Mouse (Mus musculus): ENCODE measurements around the gene Trex1. TPM values are rescaled to one million over a fixed set of nuclear protein-coding genes. Genes with fewer than 3 reads are reported as not detected.

Trex1 gene
- polyA plus RNA-seq, 3 experiments from 2014 or later: 42.7 to 50.3 (median 49.9) TPM

DNA sequence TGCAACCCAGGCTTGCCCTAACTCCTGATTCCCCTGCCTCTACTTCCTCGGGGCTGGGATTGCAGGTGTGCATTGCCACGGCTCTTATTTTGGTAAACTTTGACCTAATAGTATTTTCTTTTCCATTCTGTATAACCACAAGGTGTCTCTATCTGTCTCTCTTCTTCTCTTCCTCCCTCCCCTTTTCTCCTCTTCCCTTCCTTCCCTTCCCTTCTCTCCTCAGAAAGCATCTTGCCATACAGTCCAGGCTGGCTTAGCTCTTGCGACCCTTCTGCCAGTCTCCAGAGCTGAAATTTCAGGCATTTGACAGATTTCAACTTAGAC is 8.9 kb downstream of the Trex1 start:
- ATAC-seq: no peak

DNA sequence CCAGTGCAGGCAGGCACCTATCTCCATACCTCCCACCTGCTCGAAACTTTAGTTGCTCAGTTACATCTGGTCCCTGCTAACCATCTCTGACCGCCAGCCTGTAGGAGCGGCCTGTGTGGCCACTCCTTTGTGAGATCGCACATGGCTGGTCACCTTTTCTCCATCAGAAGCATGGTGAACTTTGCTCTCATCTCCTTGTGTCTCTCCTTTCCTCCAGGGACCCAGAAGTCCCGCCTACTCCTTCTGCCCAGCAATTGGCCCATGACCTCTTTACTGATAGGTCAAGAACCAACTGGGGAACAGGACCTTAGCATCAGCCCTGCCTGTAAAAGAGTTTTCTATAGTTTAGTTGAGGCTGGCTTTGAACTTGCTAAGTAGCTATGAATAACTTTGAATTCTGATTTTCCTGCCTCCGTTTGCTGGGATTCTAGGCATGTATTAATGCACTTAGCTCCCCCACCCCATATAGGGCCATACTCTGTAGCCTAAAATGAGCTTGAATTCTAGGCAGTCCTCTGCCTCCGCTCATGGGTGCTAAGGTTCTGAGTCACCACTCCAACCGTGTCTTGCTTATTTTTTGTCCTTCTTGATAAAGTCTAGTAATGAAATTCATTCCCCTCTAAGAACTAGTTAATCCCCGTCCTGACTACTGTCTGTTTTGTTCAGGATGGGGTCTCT is 9.4 kb downstream of the Trex1 start:
- no peak for ATAC-seq

DNA sequence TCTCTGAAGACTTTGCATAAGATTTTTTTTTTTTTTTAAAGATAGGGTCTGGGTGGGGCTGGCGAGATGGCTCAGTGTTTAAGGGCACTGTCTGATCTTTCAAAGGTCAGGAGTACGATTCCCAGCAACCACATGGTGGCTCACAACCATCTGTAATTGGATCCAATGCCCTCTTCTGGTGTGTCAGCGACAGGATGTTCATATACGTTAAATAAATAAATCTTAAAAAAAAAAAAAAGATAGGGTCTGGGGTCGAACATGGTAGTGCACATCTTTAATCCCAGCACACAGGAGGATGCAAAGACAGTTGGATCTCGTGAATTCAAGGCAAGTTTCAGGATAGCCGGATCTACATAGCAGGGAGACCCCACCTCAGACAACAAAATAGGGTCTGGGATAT is 10.2 kb downstream of the Trex1 start:
- no peak for ATAC-seq

DNA sequence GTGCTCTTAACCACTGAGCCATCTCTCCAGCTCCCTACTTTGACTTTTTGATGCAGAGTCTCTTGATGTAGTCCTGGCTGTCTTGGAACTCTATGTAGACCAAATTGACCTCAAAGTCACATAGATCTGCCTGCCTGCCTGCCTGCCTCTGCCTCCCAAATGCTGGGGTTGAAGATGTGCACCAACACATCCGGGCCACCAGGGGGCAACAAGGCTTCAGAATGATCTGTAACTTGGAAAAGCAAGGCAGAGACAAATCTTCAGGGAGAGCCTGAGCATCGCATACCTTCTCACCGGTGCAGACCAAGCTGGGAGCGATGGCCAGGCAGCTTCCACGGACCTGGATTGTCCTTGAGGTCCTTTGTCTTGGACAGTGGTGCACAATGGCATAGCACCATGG is 13.2 kb downstream of the Trex1 start:
- ATAC-seq: peak; percentile 49

- no peak for ATAC-seq
Measured at GRCm38 (mm10) chr9:109041351-109041750, 18.2 kb downstream of the Trex1 start.

GRCm38 (mm10) chr9:109040906-109041305 is 18.6 kb downstream of the Trex1 start:
- ATAC-seq: no peak

- no peak for ATAC-seq
Measured at GRCm38 (mm10) chr9:109040216-109040615, 19.3 kb downstream of the Trex1 start.

DNA sequence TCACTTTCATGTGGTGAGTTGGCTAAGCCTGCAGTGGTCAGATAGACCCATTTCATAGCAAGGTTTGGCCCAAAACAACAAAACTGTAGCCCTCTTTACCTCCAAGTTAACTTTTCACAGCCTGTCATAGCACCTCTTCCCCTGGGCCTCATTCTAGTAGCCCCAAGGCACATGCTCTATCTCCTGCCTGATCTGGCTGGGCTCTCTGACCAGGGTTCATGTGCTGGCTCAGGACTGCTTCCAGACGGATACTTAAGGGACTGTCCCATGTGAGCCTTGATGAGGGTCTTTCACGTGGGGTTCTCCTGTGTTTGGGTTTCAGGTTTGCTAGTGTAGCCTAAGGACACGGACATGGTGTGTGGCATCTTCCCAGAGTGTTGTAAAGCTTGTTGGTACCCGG is 19.9 kb downstream of the Trex1 start:
- no peak for ATAC-seq

GRCm38 (mm10) chr9:109038901-109039364 is 20.6 kb downstream of the Trex1 start:
- peak; percentile 21 for ATAC-seq

DNA sequence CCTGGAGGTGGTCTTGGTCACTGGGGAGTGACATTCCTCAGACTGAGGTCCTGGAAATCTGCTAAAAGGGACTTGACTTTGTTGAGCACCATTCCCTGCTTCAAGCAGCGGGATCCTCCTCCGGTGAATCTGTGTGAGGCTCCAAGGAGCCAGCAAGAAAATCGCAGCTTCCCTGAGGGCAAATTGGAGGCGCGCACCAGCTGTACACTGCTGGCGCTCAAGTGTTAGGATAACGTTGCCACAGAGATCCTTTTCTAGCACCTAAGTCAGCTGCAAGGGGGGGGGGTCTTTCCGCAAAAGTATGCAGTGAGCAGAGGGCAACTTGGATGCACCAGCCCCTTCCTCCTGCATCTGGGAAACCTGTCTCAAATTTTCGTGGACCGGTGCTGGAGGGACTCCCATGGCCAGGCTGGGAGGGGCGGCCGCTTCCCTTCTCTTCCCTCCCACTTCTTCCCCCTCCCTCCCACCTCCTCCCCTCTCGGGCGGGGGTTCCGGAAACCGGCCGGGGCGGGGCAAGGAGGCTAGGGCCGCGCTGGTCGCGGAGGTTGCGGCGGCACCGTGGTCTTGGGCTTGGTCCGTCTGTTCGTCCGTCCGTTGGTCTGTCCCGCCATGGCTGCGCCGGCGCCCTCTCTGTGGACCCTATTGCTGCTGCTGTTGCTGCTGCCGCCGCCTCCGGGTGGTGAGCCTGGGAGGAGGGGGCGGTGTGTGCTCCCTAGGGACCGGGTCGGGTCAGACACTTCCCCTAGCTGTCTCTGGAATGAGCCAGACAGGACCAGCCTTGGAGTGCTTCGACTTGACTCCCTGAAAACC is 21.2 kb downstream of the Trex1 start, which contains the start of gene Shisa5:
Shisa5 (plus strand) TSS at position 480 of the 810 bp plus-strand sequence.
- peak; percentile 80 for ATAC-seq

- no peak for ATAC-seq
Measured at GRCm38 (mm10) chr9:109032435-109032834, 27.1 kb downstream of the Trex1 start.

GRCm38 (mm10) chr9:109031686-109032085 is 27.8 kb downstream of the Trex1 start:
- no peak for ATAC-seq

DNA sequence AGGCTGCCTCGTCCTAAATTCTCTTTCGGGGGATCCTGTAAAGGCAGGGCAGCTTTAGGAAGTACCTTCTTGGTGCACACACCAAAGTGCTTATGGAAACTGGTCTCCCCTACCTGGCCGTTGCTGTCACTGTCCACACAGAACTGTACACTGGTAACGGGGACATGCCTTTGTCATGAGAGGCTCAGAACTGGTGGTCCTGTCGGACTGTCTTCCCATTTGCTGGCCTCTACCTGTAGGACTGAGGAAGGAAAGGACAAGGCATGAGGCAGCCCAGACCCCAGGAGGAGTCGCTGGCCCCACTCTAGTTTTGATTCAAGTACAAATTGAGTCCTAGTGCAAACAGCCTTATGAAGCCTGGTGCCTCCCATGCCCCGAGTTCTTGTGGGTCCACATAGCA is 28.5 kb downstream of the Trex1 start:
- ATAC-seq: no peak

- no peak for ATAC-seq
Measured at GRCm38 (mm10) chr9:109030312-109030711, 29.2 kb downstream of the Trex1 start.

GRCm38 (mm10) chr9:109028919-109029318 is 30.6 kb downstream of the Trex1 start:
- ATAC-seq: no peak

DNA sequence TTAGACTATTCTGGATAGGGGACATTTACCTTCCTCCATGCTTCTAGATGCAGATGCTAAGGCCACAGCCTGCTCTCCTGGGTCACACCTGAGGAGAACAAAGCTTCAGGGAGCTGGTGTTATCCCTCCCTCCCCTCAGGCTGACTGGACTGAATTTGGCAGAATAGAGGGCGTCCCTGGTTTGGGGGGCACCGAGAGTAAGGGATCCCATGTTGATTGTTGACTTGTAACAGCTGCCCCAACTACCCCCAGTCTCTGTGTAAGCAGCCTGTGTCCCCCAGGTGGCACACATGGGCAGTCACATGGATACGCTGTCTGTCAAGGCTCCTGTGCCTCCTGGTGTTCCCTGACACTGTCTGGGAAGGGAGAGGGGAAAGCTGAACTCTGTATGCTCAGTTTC is 31.1 kb downstream of the Trex1 start:
- ATAC-seq: no peak

DNA sequence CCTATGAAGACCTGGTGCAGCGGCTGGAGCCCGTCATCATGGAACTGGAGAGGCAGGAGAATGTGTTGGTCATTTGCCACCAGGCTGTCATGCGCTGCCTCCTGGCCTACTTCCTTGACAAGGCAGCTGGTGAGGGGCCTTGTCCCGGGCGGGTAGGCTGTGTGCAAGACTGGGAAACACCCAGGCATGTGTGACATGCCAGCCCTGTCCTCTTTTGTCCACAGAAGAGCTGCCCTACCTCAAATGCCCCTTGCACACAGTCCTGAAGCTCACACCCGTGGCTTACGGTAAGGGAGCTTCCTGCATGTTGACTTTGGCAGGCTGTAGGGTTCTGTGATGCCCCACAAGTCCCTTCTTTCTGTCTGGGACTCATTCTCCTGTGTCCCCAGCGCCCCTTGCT is 32.0 kb downstream of the Trex1 start:
- ATAC-seq: no peak

DNA sequence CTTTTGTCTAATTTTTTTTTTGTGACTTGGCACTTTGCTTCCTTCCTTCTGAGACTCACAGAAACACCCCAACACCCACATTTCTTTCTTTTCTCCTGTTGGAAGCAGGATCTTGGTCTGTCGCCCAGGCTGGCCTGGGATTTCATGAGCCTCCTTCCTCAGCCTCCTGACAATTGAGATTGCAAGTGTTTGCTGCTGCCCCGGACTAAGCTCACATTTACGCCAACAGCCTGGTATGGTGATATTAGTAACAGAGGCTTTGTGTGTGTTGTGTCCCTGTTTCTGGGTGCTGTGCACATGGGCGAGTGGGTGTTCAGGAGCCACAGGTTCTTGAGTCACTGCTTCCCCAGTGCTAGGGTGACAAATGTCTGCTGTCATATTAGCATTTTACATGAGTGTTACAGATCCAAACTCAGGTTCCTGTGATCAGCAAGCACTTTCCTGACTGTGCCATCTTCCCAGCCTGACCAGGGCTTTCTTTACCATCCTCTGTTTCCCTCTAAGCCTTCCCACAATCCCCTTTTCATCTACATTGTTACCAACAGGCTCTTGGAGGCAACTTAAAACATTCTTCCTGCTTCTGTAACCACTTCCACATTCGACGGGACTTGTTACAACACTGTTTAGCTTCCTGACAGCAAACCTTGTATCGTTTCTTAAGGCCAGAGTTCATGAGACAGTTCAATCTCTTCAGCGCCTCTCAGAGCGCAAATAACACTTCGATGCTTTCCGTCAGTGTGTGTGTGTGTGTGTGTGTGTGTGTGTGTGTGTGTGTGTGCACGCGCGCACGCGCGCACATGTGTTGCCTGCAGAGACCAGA is 36.5 kb downstream of the Trex1 start:
- ATAC-seq: no peak

- no peak for ATAC-seq
Measured at GRCm38 (mm10) chr9:109021428-109021827, 38.1 kb downstream of the Trex1 start.

GRCm38 (mm10) chr9:109016973-109017604 is 42.4 kb downstream of the Trex1 start:
- no peak for ATAC-seq

DNA sequence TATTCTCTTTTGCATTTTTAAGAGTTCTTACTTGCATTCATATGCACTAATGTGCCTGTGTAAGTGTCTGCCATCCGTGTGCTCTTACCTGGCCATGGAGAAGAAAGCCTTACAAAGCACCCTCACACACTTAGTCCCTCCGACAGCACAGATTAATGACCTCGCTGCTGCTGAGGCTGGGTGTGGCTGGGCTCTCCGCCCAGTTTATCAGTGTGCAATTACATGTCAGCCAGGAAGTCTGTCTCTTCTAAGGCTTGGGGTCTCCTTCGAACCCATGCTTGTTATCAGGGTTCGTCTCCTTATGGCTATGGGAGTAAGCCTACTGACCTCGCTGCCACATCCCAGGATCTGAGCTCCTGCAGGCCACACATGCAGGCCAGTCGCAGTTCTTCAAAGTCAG is 44.1 kb downstream of the Trex1 start:
- ATAC-seq: no peak

- no peak for ATAC-seq
Measured at GRCm38 (mm10) chr9:109010316-109010690, 49.2 kb downstream of the Trex1 start.
